Mouse (Mus musculus) cerebellum, adult 2 months (tissue): ENCODE results near the gene Ercc4. TPM values are rescaled to one million over a fixed set of nuclear protein-coding genes. Genes with fewer than 3 reads are reported as not detected.
A peak's percentile ranks its signal among the peaks of the same experiment; 100 is the strongest.

Experiments
- DNase-seq, 2 experiments: peaks; one replicate each; pipeline ENCODE4 v3.0.0; 2021
- H3K27ac ChIP-seq: fragments of 200-500 bp; 2 replicates; pipeline ENCODE4 v1.5.1; 2012; ENCODE audit warnings: low read length, control low read depth, inconsistent platforms; ENCODE audit not compliant: insufficient read depth
- H3K27me3 ChIP-seq: fragments of 200-500 bp; 2 replicates; pipeline ENCODE4 v1.6.1; 2012; ENCODE audit warnings: inconsistent platforms, mild to moderate bottlenecking, low read length, moderate library complexity; ENCODE audit not compliant: control insufficient read depth, insufficient read depth
- H3K4me1 ChIP-seq: fragments of 200-500 bp; 2 replicates; pipeline ENCODE4 v1.6.1; 2011; ENCODE audit warnings: low read length; ENCODE audit not compliant: control insufficient read depth, insufficient read depth
- H3K4me3 ChIP-seq: fragments of 200-500 bp; replicated peaks from 2 replicates; pipeline ENCODE3; 2011; ENCODE audit warnings: mild to moderate bottlenecking, low read depth, low read length, control low read depth; ENCODE audit not compliant: insufficient read depth
- CTCF ChIP-seq: fragments of 200-500 bp; IDR thresholded peaks from 2 replicates; pipeline ENCODE4 v1.5.1; 2011; ENCODE audit warnings: low read depth, mild to moderate bottlenecking, control low read depth, low read length, moderate library complexity, borderline replicate concordance; ENCODE audit not compliant: insufficient read depth
- POLR2A ChIP-seq: fragments of 200-500 bp; IDR thresholded peaks from 2 replicates; pipeline ENCODE4 v1.6.1; 2011; ENCODE audit warnings: low read length, control low read depth, borderline replicate concordance; ENCODE audit not compliant: insufficient read depth
- WGBS: fragments of 180-500 bp; shearing (Covaris S2); methylation state at CpG from one replicate; pipeline ENCODE4 v1.1.7; 2018; 5-methylcytosine and 5-hydroxymethylcytosine counted together
- polyA plus RNA-seq: library from polyadenylated mRNA; depleted of rRNA; stranded (reverse); fragments of >200 nt; gene quantifications from 2 replicates; pipeline ENCODE4 v1.2.3, GENCODE M21; 2012

The Ercc4 gene
- polyA plus RNA-seq, 1 experiment = 26.8 TPM

- no peaks in the 10 kb centered on the region for H3K4me1 ChIP-seq
- no peak overlapping the region for H3K4me3 ChIP-seq
- no peaks in the 10 kb centered on the region for H3K27me3 ChIP-seq
- 93% methylated on average over 10 of the region's 10 CpGs for WGBS
- no peak overlapping the region for H3K27ac ChIP-seq
- DNase-seq = no peak
- no peak for TF ChIP-seq POLR2A
- TF ChIP-seq CTCF = no peak
Measured at GRCm38 (mm10) chr16:13127566-13127965, 18.1 kb downstream of the Ercc4 start.

GRCm38 (mm10) chr16:13130412-13130811 is 20.9 kb downstream of the Ercc4 start:
- TF ChIP-seq POLR2A (no peak), CTCF (peak; percentile 64)
- H3K4me3 ChIP-seq = no peak overlapping the region
- WGBS = 50% methylated on average over 14 of the region's 14 CpGs
- H3K27ac ChIP-seq = no peak overlapping the region
- no peaks in the 10 kb centered on the region for H3K4me1 ChIP-seq
- no peaks in the 10 kb centered on the region for H3K27me3 ChIP-seq
- DNase-seq = peak; percentile 16 to 26

GRCm38 (mm10) chr16:13141220-13141619 is 31.7 kb downstream of the Ercc4 start:
- no peaks in the 10 kb centered on the region for H3K27me3 ChIP-seq
- WGBS = 90% methylated on average over 6 of the region's 6 CpGs
- no peak for DNase-seq
- H3K4me1 ChIP-seq = no peaks in the 10 kb centered on the region
- no peak for TF ChIP-seq POLR2A
- no peak for TF ChIP-seq CTCF
- H3K4me3 ChIP-seq = no peak overlapping the region
- H3K27ac ChIP-seq = no peak overlapping the region

- 90% methylated on average over 7 of the region's 7 CpGs for WGBS
Measured at GRCm38 (mm10) chr16:13143932-13144331, 34.4 kb downstream of the Ercc4 start.

GRCm38 (mm10) chr16:13144682-13145410 is 35.4 kb downstream of the Ercc4 start:
- no peak overlapping the region for H3K4me3 ChIP-seq
- WGBS = 73% methylated on average over 10 of the region's 10 CpGs

More at GRCm38 (mm10) chr16:13143932-13144331, 34.4 kb downstream of the Ercc4 start:
- DNase-seq = no peak
- no peaks in the 10 kb centered on the region for H3K27me3 ChIP-seq
- no peaks in the 10 kb centered on the region for H3K4me1 ChIP-seq
- no peak for TF ChIP-seq POLR2A
- no peak for TF ChIP-seq CTCF
- no peak overlapping the region for H3K27ac ChIP-seq
- H3K4me3 ChIP-seq = no peak overlapping the region

GRCm38 (mm10) chr16:13146231-13146630 is 36.7 kb downstream of the Ercc4 start:
- 91% methylated on average over 4 of the region's 4 CpGs for whole genome bisulfite sequencing

More at GRCm38 (mm10) chr16:13144682-13145410, 35.4 kb downstream of the Ercc4 start:
- no peak for DNase-seq
- TF ChIP-seq POLR2A (no peak), CTCF (no peak)
- no peaks in the 10 kb centered on the region for H3K27me3 ChIP-seq
- H3K27ac ChIP-seq = no peak overlapping the region
- H3K4me1 ChIP-seq = no peaks in the 10 kb centered on the region

GRCm38 (mm10) chr16:13147810-13148555 is 38.5 kb downstream of the Ercc4 start:
- H3K27ac ChIP-seq = no peak overlapping the region
- no peaks in the 10 kb centered on the region for H3K4me1 ChIP-seq
- DNase-seq = no peak
- WGBS = 75% methylated on average over 19 of the region's 19 CpGs
- TF ChIP-seq POLR2A (no peak), CTCF (no peak)
- no peaks in the 10 kb centered on the region for H3K27me3 ChIP-seq
- no peak overlapping the region for H3K4me3 ChIP-seq

More at GRCm38 (mm10) chr16:13146231-13146630, 36.7 kb downstream of the Ercc4 start:
- no peaks in the 10 kb centered on the region for H3K27me3 ChIP-seq
- TF ChIP-seq POLR2A = no peak
- no peak for TF ChIP-seq CTCF
- no peak overlapping the region for H3K4me3 ChIP-seq
- no peaks in the 10 kb centered on the region for H3K4me1 ChIP-seq
- no peak for DNase-seq
- no peak overlapping the region for H3K27ac ChIP-seq
